Mouse (Mus musculus) ES-Bruce4 (cell line): Measurements from ENCODE around the gene Aspscr1.

ENCODE experiments used
- CTCF ChIP-seq: IDR thresholded peaks from one replicate; pipeline ENCODE4 v1.8.1; 2011; ENCODE audit warnings: low read depth, low read length
- EP300 ChIP-seq: IDR thresholded peaks from 2 replicates; pipeline ENCODE4 v1.6.1; 2011; ENCODE audit warnings: low read depth, low read length; ENCODE audit not compliant: insufficient read depth
- POLR2A ChIP-seq: IDR thresholded peaks from one replicate; pipeline ENCODE4 v1.8.1; 2011; ENCODE audit warnings: low read length; ENCODE audit not compliant: insufficient read depth

DNA sequence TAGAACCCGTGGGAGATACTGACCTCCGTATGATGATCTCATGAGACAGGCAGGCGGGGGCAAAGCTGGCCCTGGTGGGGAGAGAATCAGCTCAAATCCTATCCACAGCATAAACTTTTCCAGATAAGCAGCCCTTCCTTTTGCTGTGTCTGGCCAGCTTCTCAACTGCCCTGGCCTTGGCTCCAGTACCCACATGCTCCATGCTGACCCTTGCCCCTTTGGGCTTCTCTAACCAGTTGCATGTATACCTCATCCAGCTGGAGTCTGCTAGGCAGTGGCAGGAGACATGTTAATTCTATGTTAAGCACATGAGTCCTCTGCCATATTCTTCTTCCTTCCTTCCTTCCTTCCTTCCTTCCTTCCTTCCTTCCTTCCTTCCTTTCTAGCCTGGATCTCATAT is 18.0 kb upstream of the Aspscr1 start:
- no peak for TF ChIP-seq CTCF
- TF ChIP-seq POLR2A = no peak
- TF ChIP-seq EP300 = no peak
